Mouse (Mus musculus) cerebellum, adult 18-20 months (tissue): ENCODE results near the gene Lypd4.
A peak's percentile ranks its signal among the peaks of the same experiment; 100 is the strongest.
"Not testable (repeated sequence)": the region's sequence is repeated elsewhere in the genome, so short reads cannot be mapped to it uniquely, and the experiment has no call there.

Experiments used
- DNase-seq, 2 experiments: peaks; one replicate each; pipeline ENCODE4 v3.0.0; 2021

The Lypd4 gene

GRCm38 (mm10) chr7:24886308-24886633 is 16.5 kb upstream of the Lypd4 start:
- no peak for DNase-seq

- no peak for DNase-seq
Measured at GRCm38 (mm10) chr7:24885468-24886307, 15.9 kb upstream of the Lypd4 start.

- peak in 1 of 2 experiments; percentile 34 for DNase-seq
Measured at GRCm38 (mm10) chr7:24884693-24885291, 15.1 kb upstream of the Lypd4 start.

- peak; percentile 97 to 100 for DNase-seq
Measured at GRCm38 (mm10) chr7:24883896-24884692, 14.4 kb upstream of the Lypd4 start, which contains the start of gene Rps19. Rps19 (plus strand) TSS chr7:24884371.

- DNase-seq = no peak
Measured at GRCm38 (mm10) chr7:24882416-24883199, 12.9 kb upstream of the Lypd4 start.

- DNase-seq = no peak
Measured at GRCm38 (mm10) chr7:24879620-24880019, 9.9 kb upstream of the Lypd4 start.

- DNase-seq = no peak
Measured at GRCm38 (mm10) chr7:24877588-24877987, 7.8 kb upstream of the Lypd4 start.

GRCm38 (mm10) chr7:24869080-24869479 is 661 bp downstream of the Lypd4 start:
- DNase-seq = no peak

- no peak for DNase-seq
Measured at GRCm38 (mm10) chr7:24864156-24864555, 5.6 kb downstream of the Lypd4 start.

- no peak for DNase-seq
Measured at GRCm38 (mm10) chr7:24862853-24863252, 6.9 kb downstream of the Lypd4 start.

- DNase-seq = no peak
Measured at GRCm38 (mm10) chr7:24861913-24862312, 7.8 kb downstream of the Lypd4 start, which contains the start of gene Gm9844. Gm9844 (plus strand) TSS chr7:24862213.

GRCm38 (mm10) chr7:24859234-24859633 is 10.5 kb downstream of the Lypd4 start:
- DNase-seq = no peak

GRCm38 (mm10) chr7:24856460-24857120 is 13.2 kb downstream of the Lypd4 start:
- no peak for DNase-seq

GRCm38 (mm10) chr7:24853695-24854094 is 16.0 kb downstream of the Lypd4 start:
- no peak for DNase-seq

GRCm38 (mm10) chr7:24853233-24853563 is 16.5 kb downstream of the Lypd4 start:
- no peak for DNase-seq

GRCm38 (mm10) chr7:24852557-24853232 is 17.0 kb downstream of the Lypd4 start:
- no peak for DNase-seq

- no peak for DNase-seq
Measured at GRCm38 (mm10) chr7:24851596-24852325, 18.0 kb downstream of the Lypd4 start.

- DNase-seq = no peak
Measured at GRCm38 (mm10) chr7:24850899-24851303, 18.8 kb downstream of the Lypd4 start.

- DNase-seq = no peak
Measured at GRCm38 (mm10) chr7:24850162-24850561, 19.6 kb downstream of the Lypd4 start.

GRCm38 (mm10) chr7:24846576-24846975 is 23.2 kb downstream of the Lypd4 start:
- not testable (repeated sequence) for DNase-seq

GRCm38 (mm10) chr7:24845713-24846112 is 24.0 kb downstream of the Lypd4 start:
- no peak for DNase-seq
